Mouse (Mus musculus) layer of hippocampus, postnatal 14 days (tissue): Measurements from ENCODE around the gene Herc6. TPM values are rescaled to one million over a fixed set of nuclear protein-coding genes. Genes with fewer than 3 reads are reported as not detected.
A peak's percentile ranks its signal among the peaks of the same experiment; 100 is the strongest.
"Not testable (repeated sequence)": the region's sequence is repeated elsewhere in the genome, so short reads cannot be mapped to it uniquely, and the experiment has no call there.

Experiments
- DNase-seq, 2 experiments: peaks; one replicate each; pipeline ENCODE4 v3.0.0; 2021 to 2022; ENCODE audit warnings: low spot score in 2 of 2, mixed read lengths in 1 of 2
- long read RNA-seq, 2 experiments: library from polyadenylated mRNA; stranded (forward); transcript quantifications; one replicate each; pipeline ENCODE4 v2.0.0; 2021
- total RNA-seq, 2 experiments: library from RNA; stranded (reverse); gene quantifications; 2 replicates each; pipeline ENCODE4 v1.2.3; 2021

The Herc6 gene
- total RNA-seq: 1 to 10 TPM; 2.6 to 2.8 TPM
- long read RNA-seq, experiment 1, full-length matches to known transcripts: 2 of 4 reads
- long read RNA-seq, experiment 1, partial matches to known transcripts: 0 of 4 reads
- long read RNA-seq, experiment 1, other reads (novel, unspliced or antisense): 2 of 4 reads
- long read RNA-seq, experiment 2, partial matches to known transcripts: 2 of 2 reads
- long read RNA-seq, experiment 2, other reads (novel, unspliced or antisense): 0 of 2 reads

DNA sequence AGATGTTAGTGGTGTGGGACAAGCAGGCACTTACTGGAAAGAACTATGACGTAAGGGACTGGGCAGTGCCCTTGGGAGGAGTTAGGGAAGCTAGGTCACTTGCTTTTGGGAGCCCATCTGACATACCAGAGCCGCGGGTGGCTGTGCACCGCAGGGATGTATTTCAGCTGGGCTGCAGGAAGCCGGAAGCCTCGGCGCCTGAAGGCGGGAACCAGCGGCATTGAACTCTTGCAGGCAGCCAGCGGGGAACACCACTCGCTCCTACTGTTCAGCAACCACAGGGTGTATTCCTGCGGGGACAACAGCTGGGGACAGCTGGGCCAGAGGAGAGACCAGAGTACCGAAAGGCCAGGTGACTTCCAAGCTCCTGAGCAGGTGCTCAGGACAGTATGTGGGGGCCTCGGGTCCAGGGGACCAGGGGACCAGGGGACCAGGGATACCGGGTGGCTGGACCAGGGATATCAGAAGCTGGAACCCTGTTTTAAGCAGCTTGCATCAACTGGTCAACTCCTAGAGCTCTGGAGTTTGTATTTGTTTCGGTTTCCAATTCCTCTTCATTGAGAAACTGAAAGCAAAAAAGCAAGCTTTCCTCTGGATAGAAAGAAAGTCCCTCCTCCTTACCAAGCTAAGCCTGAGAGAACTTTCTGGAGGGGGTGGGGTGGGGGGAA lies at the start of gene Herc6:
Herc6 (plus strand) TSS at position 120 of the 668 bp plus-strand sequence.
- peak; percentile 19 to 28 for DNase-seq

DNA sequence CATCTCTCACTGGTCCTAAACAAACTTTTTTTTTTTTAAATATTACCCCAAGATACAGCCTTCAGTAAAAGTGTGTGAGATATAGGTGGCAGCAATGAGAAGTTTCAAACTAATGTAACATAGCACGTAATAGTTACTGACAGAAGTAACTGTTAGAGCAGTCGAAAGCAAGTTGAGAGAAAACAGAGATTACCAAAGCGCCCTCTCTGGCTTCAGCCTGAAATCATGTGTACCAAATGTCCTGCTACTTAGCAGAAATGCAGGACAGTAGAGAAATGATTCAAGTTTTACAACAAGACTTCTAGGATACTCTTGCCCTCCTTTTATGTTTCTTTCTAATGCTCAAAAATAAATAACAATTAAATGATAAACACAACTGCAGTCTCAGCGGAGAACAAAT lies 49.8 kb upstream of the Herc6 start:
- DNase-seq: no peak

DNA sequence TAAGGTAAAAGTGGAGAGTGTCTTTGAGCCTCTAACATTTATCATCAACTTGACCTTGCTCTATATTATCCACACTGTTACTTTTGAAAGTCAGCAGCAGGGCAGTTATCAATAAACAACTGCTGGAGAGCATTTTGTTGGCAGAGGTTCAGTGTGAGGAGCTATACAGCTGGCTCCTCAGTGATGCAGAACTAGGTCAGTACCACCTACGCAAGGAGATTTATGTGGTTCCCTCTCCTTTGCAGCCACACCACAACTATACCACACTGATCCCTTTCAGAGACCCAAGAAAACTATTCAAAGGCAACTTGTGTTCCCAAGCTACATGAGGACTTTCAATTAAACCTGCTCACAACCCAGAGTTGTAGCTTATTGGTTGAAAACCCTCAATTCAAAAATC lies 49.4 kb upstream of the Herc6 start:
- DNase-seq: no peak

DNA sequence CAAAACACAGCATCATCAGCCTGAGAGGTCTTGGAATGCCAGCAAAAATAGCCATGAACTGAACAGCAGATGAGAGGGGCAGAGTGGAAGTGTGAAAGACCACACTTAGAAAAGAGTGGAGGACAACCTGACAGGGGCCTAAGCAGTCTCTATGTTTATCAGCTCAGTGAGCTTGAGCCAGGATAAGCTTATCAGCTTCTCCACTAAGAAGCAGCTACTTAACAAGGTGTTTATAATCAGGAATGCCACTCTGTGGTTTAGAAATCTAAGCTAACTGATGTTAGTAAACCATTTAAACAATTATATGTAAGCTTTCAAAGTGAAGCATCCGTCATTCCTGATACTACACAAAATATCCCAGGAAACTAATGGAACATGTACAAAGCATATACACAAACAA lies 48.8 kb upstream of the Herc6 start:
- no peak for DNase-seq

DNA sequence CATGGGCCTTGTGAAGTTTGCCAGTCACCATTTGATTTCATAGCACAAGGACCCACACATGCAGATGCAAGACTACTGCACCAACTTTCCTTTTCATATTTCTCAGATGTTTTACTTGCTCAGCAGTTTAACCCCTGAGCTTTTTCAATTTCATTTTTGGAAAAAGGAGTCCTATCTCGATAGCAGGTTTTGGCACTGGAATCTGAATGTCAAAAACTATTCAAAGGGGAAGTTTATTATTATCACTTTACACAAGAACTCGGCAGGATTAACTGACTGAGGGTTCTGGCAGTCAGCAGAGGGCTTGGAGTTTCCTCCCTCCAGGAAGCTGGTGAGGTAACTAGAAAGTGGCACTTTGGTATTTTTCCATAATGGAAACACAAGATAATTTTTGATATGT lies 47.4 kb upstream of the Herc6 start:
- DNase-seq: no peak

DNA sequence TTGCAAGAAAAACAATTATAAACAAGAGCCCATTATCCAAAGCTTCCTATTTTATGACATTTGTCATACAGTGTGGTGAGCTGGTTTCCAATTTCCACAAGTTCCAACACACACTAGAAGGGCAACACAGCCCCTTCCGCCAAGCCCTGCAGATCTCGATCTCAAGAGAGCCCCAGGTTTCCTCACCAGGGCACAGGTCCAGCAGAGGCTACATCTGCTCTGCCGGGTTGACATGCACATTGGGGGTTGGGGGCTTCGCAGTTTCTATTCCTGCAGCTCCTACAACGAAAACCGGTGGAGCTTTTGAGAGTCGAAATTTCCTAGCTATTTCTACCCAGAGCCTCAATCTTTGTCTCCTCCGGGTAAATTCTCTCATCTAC lies 46.6 kb upstream of the Herc6 start:
- DNase-seq: peak in 1 of 2 experiments; percentile 34

DNA sequence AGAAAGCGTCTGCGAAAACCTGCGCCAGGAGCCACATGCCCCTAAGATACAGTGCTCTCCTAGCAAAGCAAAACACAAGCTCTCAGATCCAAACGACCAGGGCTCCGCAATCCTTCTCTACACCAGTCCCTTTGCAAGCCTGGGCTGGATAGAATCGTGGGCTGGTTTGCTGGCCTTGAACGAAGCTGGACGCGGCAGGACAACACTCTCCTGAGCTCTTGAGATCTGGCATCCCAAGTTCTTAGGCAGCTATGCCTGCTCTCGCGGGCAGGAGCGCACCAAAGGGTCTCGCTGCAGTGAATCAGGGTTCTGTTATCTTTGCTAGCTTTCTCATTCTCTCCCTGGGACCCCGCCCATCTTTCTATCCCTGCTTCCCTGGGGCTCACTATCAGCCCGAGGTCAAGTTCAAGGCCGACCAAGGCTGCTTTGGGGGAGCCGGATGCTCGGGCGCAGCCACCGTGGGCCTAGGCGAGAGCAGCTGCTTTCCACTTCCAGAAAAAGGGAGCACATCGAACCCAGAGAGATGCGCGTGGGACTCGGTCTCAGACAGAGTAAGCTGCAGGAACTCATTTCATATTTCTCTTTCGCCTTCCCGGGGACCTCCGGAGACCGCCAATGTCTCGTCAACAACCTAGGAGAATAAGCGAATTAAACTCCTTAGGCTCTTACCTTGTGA lies 46.1 kb upstream of the Herc6 start:
- DNase-seq: peak in 1 of 2 experiments; percentile 59

DNA sequence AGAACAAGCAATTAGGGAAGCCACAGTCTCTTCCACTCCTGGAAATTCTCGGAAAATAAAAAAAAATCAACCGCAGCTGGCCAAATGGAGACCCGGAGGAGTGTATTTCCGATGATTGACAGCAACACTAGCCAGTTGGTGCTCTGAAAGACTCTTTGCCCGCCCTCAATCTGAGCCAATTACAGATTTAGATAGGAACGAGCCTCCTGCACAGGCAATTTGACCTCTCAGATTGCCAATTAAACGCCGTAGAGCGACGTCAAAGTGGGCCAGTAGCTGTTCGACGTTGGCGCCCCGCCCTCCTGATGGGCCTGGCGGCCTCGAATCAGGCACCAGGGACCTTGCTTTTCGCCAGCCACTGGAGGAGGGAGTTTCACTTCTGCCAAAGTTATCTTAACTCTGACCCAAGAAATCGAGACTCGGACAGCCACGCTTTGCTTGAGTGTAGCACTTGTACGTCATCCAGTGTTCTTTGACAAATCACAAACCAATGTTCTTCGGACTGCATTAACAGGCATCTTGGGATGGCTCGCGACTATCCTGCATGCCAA lies 45.3 kb upstream of the Herc6 start, which contains the start of gene Ppm1k:
Ppm1k (minus strand) TSS at position 83 of the 551 bp plus-strand sequence.
- peak; percentile 98 to 100 for DNase-seq

DNA sequence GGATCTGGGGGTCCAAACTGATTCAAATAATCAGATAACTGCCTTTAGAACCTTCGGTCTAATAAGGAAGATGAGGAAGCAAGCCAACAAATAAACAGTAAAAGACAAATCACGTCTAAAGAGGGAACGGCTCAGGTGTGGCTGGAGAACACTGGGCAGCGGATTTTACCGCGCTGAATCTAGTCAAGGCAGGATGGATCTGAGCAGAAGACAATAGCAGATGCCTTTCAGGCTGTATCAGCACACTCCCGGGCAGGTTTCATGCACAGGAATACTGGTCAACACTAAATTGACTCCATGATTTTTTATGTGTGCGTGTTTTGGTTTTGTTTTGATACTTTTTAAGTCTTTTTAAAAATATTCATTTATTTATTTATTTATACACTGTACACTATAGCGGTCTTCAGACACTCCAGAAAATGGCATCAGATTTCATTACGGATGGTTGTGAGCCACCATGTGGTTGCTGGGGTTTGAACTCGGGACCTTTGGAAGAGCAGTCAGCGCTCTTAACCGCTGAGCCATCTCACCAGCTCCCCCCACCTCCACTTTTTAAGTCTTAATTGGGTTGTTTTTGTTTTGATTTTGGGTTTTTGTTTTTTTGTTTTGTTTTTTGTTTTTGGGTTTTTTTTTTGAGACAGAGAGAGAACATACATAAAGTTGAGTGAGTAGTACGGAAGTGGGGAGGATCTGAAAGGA lies 44.7 kb upstream of the Herc6 start:
- no peak for DNase-seq

DNA sequence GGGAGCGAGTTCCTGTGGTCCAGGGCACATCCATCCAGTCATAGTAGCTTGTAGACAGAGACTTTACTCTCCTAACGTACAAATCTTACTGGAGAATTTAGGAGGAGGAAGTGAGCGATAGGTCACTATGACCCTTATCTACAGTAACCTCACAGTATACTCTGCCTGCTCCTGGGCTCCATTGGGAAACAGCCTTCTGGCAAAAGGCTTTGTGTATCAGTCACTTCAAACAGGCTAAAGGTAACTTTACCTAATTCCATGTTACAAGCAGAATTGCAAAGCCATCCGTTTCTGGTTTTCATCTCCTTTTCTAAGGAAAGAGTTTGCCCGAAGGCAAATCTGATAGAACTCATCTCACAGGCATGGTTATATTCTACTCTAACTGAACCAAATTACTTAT lies 42.9 kb upstream of the Herc6 start:
- no peak for DNase-seq

DNA sequence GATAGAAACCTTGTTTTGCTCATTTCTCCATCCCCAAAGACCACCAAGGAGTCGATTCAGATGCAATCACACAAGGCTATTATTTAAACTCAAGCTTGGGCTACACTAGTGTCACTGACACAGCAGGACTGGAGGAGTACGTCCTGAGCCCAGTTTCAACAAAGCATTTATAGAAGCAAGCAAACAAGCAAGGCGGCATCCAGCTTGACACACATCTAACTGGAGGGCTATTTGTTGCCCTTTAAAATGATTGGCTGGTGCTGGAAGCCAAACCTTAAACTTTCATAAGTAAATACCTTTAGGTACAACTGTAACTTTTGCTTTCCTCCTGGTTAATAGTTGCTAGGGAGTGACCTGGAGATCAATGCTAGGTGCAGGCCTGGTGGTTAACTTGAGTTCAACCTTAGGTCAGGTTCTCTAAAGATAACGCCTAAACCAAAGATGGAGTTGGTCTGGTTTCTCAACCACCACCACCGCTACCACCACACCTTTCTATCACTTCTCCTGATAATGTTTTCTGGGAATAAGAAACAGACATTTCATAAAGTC lies 39.8 kb upstream of the Herc6 start:
- DNase-seq: no peak

DNA sequence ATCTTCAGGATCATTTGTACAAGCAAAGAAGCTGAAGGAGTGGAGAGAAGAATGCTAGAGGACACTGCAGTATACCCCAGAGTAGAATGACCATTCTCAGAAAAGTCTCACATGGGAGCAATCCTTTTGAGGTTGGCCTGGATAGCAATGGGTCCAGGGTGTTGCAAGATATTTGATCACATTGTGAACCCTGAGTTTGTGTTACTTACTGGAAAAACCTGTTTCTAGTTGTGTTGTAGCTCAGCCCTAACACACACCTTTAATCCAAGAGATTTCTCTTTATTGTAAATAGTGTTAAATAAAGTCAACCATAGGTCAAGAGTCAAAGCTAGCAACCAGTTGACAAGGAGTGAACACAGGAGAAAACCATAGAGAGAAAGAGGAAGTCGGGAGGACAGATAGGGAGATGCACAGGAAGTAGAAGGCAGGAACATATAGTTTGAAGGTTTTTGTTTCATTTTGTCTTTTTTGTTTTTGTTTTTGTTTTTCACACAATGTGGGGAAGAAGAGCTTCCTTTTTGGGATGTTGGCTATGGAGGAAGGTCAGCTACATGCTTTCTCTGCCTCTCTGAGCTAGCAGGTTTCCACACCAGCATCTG lies 39.0 kb upstream of the Herc6 start:
- DNase-seq: no peak

DNA sequence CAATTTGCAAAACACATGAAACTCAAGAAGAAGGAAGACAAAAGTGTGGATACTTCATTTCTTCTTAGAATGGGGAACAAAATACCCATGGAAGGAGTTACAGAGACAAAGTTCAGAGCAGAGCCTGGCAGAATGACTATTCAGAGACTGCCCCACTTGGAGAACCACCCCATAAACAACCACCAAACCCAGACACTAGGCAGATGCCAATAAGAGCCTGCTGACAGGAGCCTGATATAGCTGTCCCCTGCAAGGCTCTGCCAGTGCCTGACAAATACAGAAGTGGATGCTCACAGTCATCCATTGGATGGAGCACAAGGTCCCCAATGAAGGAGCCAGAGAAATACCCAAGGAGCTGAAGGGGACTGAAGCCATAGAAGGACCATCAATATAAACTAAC lies 37.2 kb upstream of the Herc6 start:
- DNase-seq: not testable (repeated sequence)

DNA sequence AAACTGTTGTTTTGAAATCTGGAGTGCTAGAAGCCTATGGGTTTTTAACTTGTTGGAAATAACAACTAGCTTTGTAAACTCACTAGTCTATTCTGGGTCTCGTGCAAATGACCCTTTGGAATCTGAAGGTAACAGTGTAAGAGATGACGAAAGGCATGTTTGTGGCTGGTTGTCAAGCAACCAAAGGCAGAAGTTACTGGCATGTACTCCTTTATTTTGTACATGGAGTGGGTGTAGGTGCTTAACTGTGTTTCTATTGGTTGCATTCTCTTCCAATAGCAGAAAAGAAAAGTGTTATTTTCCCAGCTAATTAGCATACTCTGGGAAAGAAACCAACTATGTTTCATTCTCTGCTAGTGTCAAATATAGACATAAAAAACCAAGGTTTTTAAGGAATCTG lies 35.9 kb upstream of the Herc6 start:
- DNase-seq: no peak

DNA sequence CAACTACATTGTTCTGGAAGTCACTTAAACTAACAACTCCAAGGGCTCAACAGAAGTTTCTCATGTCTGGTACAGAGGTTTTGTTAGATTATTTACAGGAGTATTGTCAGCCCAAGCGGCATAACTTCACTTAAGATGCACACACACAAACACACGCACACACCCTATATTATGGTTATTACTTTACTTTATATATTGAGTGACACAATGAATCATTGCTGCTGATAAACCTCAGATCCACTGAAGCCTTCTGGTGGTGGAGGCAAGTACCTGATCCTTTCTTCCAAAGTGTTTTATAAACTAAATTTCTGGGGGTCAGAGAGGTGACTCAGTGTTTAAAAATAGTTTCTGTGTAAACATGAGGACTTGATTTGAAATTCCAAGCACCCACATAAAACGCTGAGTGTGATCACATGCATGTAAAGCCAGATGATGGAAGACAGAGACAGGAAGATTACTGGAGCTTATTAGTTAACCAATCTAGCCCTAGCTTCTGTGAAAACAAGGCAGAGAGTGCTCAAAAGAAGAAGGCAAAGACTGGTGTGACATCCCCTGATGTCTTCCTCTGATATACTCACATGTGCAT lies 29.5 kb upstream of the Herc6 start:
- DNase-seq: no peak

DNA sequence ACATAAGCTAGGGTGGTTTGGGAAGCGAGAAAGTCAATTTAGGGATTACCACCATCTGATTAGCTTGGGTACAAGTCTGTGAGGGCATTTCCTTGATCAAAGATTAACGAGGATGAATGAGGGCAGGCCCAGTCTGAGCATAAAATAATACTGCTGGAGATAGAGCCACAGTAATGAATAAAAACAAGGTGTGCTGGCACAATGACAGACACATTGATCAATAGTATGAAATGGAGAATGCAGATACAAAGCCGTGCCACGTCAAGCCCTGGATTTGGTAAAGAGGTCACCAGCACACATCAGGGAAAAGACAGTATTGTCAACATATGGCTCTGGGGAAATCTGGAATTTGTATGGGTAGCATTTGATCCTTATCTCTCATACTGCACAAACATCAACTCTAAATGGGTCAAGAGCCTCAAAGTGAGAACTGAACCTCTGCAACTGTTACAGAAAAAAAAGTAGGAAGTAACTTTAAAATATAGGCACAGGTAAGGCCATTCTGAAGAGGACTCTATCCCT lies 22.9 kb upstream of the Herc6 start:
- DNase-seq: no peak

DNA sequence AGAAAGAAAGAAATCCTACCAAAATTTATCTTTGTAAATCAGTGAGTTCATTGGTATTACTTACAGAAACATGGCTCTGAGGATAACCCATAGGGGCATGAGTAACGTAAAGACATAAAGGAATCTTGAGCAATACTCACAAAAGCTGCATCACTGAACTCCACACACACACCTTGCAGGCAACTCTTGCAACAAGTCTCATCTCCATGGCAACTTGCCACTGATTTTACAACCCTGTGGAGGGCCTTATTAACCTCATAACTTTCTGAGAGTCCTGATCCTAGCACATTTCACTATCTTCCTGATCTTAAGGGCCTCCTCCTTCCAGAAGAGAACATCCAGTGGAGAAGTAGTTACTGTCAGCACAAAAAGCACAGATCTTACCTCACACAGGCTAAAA lies 17.3 kb upstream of the Herc6 start:
- DNase-seq: no peak

DNA sequence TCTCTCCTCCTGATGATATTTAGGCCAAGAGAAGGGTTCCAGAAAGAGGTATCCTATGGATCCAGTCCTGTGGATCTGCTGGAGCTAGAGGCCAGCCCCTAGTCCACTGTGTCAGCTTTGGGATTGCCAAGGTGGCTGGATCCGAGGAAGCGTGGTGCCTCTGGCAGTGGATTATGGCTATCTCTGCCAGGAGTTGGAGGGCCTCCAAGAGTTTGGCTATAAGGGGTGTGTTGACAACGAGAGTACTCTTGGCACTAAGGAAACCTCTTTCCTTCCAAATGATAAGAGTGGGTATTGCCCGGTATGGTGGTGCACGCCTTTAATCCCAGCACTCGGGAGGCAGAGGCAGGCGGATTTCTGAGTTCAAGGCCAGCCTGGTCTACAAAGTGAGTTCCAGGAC lies 15.3 kb upstream of the Herc6 start:
- no peak for DNase-seq

DNA sequence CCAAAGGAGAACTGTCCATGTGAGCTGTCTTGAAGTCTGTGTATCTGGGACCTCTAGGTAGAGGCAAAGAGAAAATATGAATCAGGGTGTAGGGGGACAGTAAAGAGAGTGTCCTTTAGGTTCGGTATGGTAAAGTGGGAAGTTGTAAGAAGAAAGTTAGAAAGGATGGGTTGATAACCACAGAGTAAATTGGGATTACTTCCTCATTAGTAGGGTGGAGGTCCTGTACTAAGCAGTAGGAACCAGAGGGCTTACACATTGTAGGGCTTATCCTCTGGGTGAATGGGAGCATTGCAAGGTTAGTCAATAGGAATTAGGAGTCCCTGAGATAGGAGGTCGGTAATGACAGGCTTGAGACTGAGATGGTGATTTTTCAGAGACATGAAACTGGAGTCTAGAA lies 13.2 kb upstream of the Herc6 start:
- DNase-seq: no peak
